Mouse (Mus musculus): ENCODE measurements at regions not wholly inside any gene's neighbourhood (a gene's known extent, or its start where the extent isn't known, plus 50 kb on each side); places are given as distances from the start of the nearest gene placed in this dataset.
A peak's percentile ranks its signal among the peaks of the same experiment; 100 is the strongest.

DNA sequence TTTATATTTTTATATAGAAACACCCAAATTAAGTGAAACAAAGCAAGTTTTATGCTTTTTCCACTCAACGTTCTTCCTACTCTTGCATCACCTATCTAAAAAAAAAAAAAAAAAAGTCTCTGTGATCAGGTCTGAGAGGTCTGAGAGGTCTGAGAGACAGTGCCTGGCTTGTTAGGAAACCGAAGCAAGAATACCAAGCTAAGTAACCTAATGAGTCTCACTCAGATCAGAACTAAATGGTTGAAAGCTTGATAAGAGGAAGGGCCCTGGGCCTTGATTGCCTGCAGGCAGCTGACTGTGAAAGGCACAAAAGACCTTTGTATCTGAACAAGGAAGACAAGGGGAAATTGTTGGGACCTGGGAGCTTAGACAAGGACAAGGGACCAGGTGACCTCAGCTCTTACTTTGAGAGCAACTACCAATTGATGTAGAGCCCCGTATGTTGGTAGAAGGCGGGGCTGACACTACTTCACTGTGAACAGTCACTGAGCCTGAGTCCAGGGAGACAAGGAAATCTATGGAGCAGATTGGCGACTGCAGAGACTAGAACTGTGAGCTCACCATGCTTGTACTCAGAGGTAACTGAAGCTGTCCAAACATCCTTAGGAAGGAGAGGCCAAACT is 362.8 kb upstream of the Lrrc3b start:
- ATAC-seq = no peak

DNA sequence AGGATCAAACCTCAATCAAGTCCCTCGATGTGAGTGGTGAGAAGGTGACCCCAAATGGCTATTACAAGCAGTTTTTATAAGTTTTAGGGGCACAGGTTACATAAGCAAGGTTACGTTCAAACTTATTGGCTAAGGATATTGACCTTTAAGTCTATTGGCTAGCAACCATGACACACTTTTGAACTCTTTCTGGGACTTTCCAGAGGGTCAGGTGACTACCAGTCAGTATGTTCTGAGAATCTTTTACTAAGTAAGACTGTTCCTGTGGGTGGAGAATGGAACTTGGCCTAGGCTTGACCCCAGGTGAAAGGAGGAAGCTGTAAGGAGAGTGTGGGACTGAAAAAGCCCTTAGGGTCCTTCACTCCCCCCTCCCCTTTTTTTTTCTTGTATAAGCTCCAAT is 370.3 kb upstream of the Lrrc3b start:
- no peak for ATAC-seq
- Histone ChIP-seq H3K9me3 (replicated peaks; ENCODE audit: control insufficient read depth, low read length) (no peaks in the 10 kb centered on the region), H3K4me3 (ENCODE audit: low read depth, low read length) (no peak overlapping the region), H3K9ac (ENCODE audit: low read length) (no peak overlapping the region), H3K4me1 (ENCODE audit: control insufficient read depth, insufficient read depth, low read length) (no peaks in the 10 kb centered on the region), H3K4me2 (ENCODE audit: low read length) (no peak overlapping the region), H3K27ac (ENCODE audit: low read depth, low read length) (no peak overlapping the region), H3K36me3 (ENCODE audit: control insufficient read depth, insufficient read depth, low read length) (no peaks in the 10 kb centered on the region), H3K27me3 (replicated peaks; ENCODE audit: control insufficient read depth, insufficient read depth, low read length) (no peaks in the 10 kb centered on the region)
- 78% methylated on average over 2 of the region's 2 CpGs for WGBS
- DNase-seq (ENCODE audit: low spot score) = no peak

More for the DNA sequence above, 362.8 kb upstream of the Lrrc3b start:
- no peak overlapping the region for H3K4me2 ChIP-seq (ENCODE audit: low read length)
- no peak for DNase-seq (ENCODE audit: low spot score)
- H3K36me3 ChIP-seq (ENCODE audit: control insufficient read depth, insufficient read depth, low read length) = no peaks in the 10 kb centered on the region
- H3K27me3 ChIP-seq (replicated peaks; ENCODE audit: control insufficient read depth, insufficient read depth, low read length) = no peaks in the 10 kb centered on the region
- H3K4me3 ChIP-seq (ENCODE audit: low read depth, low read length) = no peak overlapping the region
- no peak overlapping the region for H3K9ac ChIP-seq (ENCODE audit: low read length)
- H3K4me1 ChIP-seq (ENCODE audit: control insufficient read depth, insufficient read depth, low read length) = no peaks in the 10 kb centered on the region
- H3K9me3 ChIP-seq (replicated peaks; ENCODE audit: control insufficient read depth, low read length) = no peaks in the 10 kb centered on the region
- WGBS = 51% methylated on average over 5 of the region's 5 CpGs
- no peak overlapping the region for H3K27ac ChIP-seq (ENCODE audit: low read depth, low read length)

DNA sequence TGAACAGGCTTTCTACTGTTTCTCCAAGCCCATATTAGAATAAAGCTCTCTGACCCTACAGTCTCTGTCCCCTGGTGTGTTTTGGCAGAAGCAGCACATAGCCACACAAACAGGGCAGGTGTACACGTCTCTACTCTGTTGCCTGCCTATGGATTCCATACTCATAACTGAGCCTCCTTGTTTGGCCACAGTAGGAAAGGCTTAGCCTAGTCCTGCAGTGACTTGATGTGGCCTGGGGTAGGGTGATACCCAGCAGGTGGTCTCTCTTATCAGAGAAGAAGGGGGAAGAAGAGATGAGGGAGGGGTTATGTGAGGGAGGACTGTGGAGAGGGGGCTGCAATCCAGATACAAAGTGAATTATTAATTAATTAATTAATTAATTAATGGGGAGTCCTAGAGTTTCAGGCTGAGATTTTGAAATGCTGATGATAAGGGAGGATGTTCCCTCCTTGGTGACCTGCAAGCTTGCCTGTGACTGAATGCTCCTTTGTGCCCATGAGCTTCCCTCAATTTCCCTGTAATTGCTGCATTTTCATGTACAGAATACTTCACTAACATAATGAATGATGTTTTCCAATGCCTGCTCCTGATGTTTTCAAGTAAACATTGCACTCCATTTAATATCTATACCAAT is 402.7 kb upstream of the Lrrc3b start:
- Histone ChIP-seq H3K4me3 (ENCODE audit: low read depth, low read length) (no peak overlapping the region), H3K27ac (ENCODE audit: low read depth, low read length) (no peak overlapping the region), H3K4me1 (ENCODE audit: control insufficient read depth, insufficient read depth, low read length) (peaks cover 3% of the 10 kb centered on the region; the same call in 1 of the 2 replicates), H3K36me3 (ENCODE audit: control insufficient read depth, insufficient read depth, low read length) (no peaks in the 10 kb centered on the region), H3K4me2 (ENCODE audit: low read length) (no peak overlapping the region), H3K9me3 (replicated peaks; ENCODE audit: control insufficient read depth, low read length) (no peaks in the 10 kb centered on the region), H3K27me3 (replicated peaks; ENCODE audit: control insufficient read depth, insufficient read depth, low read length) (no peaks in the 10 kb centered on the region), H3K9ac (ENCODE audit: low read length) (no peak overlapping the region)
- ATAC-seq = peak; percentile 40; the same call in 1 of the 2 replicates
- WGBS = 91% methylated on average over 1 of the region's 1 CpGs
- DNase-seq (ENCODE audit: low spot score) = no peak

DNA sequence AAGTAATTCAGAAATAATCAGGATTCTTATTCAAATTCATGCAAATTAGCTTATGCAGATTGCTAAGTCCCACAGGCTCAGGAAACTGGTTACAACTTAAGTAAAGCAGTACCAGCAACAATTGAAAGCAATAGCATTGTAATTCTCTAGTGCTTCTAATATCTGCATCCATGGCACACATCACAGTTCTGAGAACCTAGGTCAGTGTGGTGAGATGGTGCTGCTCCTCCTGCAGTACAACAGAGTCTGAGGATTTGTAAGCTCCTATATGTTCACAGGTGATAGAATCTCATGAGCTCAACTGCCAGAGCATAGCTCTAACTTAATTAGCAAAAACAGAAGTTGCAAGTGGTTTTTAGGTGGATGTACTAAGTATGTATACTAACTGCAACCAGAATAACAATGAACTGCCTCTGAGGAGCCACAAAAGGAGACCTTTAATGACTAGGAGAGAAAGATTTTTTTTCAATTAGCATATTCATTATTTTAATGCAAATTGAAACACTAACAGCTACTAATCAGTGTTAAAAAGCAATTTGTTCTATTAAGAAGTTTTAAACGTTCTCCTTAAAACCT is 403.3 kb upstream of the Lrrc3b start:
- WGBS = 10% methylated on average over 1 of the region's 1 CpGs
- Histone ChIP-seq H3K4me1 (ENCODE audit: control insufficient read depth, insufficient read depth, low read length) (peaks cover 3% of the 10 kb centered on the region; the same call in 1 of the 2 replicates), H3K4me3 (ENCODE audit: low read depth, low read length) (no peak overlapping the region), H3K27ac (ENCODE audit: low read depth, low read length) (no peak overlapping the region), H3K4me2 (ENCODE audit: low read length) (no peak overlapping the region), H3K9ac (ENCODE audit: low read length) (no peak overlapping the region), H3K27me3 (replicated peaks; ENCODE audit: control insufficient read depth, insufficient read depth, low read length) (no peaks in the 10 kb centered on the region), H3K36me3 (ENCODE audit: control insufficient read depth, insufficient read depth, low read length) (no peaks in the 10 kb centered on the region), H3K9me3 (replicated peaks; ENCODE audit: control insufficient read depth, low read length) (no peaks in the 10 kb centered on the region)
- ATAC-seq (peak; percentile 48), DNase-seq (ENCODE audit: low spot score) (peak; percentile 11)

DNA sequence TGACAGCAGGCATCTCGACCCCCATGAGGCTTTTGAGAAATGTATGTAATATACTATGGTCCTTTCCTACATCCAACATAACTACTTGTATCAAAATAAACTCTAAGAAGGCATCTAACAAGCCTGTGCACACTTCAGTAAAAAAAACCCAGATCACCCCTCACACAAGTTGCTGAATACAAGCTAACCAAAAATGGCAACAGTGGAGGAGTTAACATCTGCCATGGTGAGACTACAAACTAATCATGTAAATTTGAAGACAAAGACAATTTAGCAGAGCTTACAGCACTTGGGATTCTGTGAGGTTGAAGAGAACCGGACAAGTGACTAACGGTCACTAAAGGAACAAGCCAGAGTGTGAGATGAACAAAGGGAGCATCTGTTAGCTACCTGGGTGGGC is 380.6 kb upstream of the Ngly1 start:
- H3K4me2 ChIP-seq (ENCODE audit: low read length) = no peak overlapping the region
- H3K27me3 ChIP-seq (replicated peaks; ENCODE audit: control insufficient read depth, insufficient read depth, low read length) = no peaks in the 10 kb centered on the region
- no peak overlapping the region for H3K9ac ChIP-seq (ENCODE audit: low read length)
- 72% methylated on average over 3 of the region's 3 CpGs for WGBS
- no peak overlapping the region for H3K27ac ChIP-seq (ENCODE audit: low read depth, low read length)
- H3K9me3 ChIP-seq (replicated peaks; ENCODE audit: control insufficient read depth, low read length) = no peaks in the 10 kb centered on the region
- ATAC-seq = no peak
- no peaks in the 10 kb centered on the region for H3K4me1 ChIP-seq (ENCODE audit: control insufficient read depth, insufficient read depth, low read length)
- no peaks in the 10 kb centered on the region for H3K36me3 ChIP-seq (ENCODE audit: control insufficient read depth, insufficient read depth, low read length)
- no peak for DNase-seq (ENCODE audit: low spot score)
- no peak overlapping the region for H3K4me3 ChIP-seq (ENCODE audit: low read depth, low read length)

DNA sequence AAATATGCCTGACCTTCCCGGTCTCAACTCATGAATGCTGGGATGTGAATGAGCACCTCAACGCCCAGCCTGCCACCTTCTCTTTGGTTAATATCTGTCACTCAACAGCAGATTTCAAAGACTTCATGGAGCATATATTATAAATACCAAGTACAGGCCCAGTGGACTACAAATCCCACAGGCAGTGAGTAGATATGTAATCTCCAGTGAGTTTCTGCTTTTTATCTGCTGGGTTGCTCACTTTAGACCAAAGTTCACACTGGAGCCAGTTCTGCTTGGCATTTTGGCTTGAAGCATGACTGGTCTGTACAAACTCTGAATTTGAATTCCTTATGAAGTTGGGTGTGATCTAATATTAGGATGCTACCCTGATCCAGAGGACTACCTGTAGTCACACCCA is 377.1 kb upstream of the Ngly1 start:
- no peak overlapping the region for H3K4me3 ChIP-seq (ENCODE audit: low read depth, low read length)
- WGBS = 91% methylated on average over 2 of the region's 2 CpGs
- no peaks in the 10 kb centered on the region for H3K27me3 ChIP-seq (replicated peaks; ENCODE audit: control insufficient read depth, insufficient read depth, low read length)
- H3K4me1 ChIP-seq (ENCODE audit: control insufficient read depth, insufficient read depth, low read length) = no peaks in the 10 kb centered on the region
- H3K36me3 ChIP-seq (ENCODE audit: control insufficient read depth, insufficient read depth, low read length) = no peaks in the 10 kb centered on the region
- H3K27ac ChIP-seq (ENCODE audit: low read depth, low read length) = no peak overlapping the region
- ATAC-seq (no peak), DNase-seq (ENCODE audit: low spot score) (no peak)
- H3K9ac ChIP-seq (ENCODE audit: low read length) = no peak overlapping the region
- no peak overlapping the region for H3K4me2 ChIP-seq (ENCODE audit: low read length)
- no peaks in the 10 kb centered on the region for H3K9me3 ChIP-seq (replicated peaks; ENCODE audit: control insufficient read depth, low read length)

DNA sequence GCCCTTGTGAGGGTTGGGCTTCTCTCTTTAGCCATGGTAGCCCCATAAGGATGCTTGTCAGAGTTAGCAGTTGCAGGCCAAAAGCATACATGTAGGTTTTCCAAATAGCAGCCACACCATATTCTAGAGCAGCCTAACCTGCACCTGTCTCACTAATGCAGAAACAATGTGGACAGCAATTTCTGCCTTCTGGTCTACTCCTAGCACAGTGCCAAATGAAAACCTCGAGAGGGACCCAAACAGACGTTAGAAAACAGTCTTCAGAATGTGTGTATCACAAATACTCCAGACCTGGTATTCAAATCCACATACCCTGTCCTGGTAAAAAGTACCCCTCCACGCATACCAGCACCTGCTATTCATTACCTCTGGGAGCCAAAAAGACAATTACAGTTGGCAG is 368.9 kb upstream of the Ngly1 start:
- no peak overlapping the region for H3K27ac ChIP-seq (ENCODE audit: low read depth, low read length)
- no peaks in the 10 kb centered on the region for H3K27me3 ChIP-seq (replicated peaks; ENCODE audit: control insufficient read depth, insufficient read depth, low read length)
- no peak overlapping the region for H3K4me2 ChIP-seq (ENCODE audit: low read length)
- no peaks in the 10 kb centered on the region for H3K9me3 ChIP-seq (replicated peaks; ENCODE audit: control insufficient read depth, low read length)
- ATAC-seq (no peak), DNase-seq (ENCODE audit: low spot score) (no peak)
- 81% methylated on average over 3 of the region's 3 CpGs for WGBS
- no peaks in the 10 kb centered on the region for H3K36me3 ChIP-seq (ENCODE audit: control insufficient read depth, insufficient read depth, low read length)
- no peak overlapping the region for H3K9ac ChIP-seq (ENCODE audit: low read length)
- no peaks in the 10 kb centered on the region for H3K4me1 ChIP-seq (ENCODE audit: control insufficient read depth, insufficient read depth, low read length)
- no peak overlapping the region for H3K4me3 ChIP-seq (ENCODE audit: low read depth, low read length)

DNA sequence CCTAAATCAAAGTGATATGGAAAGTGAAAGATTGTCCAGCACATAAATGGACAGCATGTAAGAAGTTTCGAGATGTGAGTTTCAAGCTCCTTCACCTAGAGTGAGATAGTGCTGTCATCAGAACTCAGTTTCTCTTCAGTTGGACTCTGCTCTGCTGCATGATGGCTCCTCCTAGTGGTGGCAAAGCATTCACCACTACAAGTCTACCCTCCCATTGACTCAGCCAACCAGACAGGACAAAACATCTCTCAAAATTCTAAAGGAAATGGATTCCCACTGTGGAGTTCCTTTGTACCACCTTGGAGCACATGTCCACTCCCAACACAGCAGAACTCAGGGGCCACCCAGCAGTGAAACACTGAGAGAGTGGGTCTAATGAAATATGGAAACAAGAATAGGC is 367.8 kb upstream of the Ngly1 start:
- Histone ChIP-seq H3K27ac (ENCODE audit: low read depth, low read length) (no peak overlapping the region), H3K4me3 (ENCODE audit: low read depth, low read length) (no peak overlapping the region), H3K4me1 (ENCODE audit: control insufficient read depth, insufficient read depth, low read length) (no peaks in the 10 kb centered on the region), H3K27me3 (replicated peaks; ENCODE audit: control insufficient read depth, insufficient read depth, low read length) (no peaks in the 10 kb centered on the region), H3K36me3 (ENCODE audit: control insufficient read depth, insufficient read depth, low read length) (no peaks in the 10 kb centered on the region), H3K9ac (ENCODE audit: low read length) (no peak overlapping the region), H3K4me2 (ENCODE audit: low read length) (no peak overlapping the region), H3K9me3 (replicated peaks; ENCODE audit: control insufficient read depth, low read length) (no peaks in the 10 kb centered on the region)
- ATAC-seq (peak; percentile 23; the same call in 1 of the 2 replicates), DNase-seq (ENCODE audit: low spot score) (peak; percentile 35)
- 60% methylated on average over 1 of the region's 1 CpGs for WGBS

DNA sequence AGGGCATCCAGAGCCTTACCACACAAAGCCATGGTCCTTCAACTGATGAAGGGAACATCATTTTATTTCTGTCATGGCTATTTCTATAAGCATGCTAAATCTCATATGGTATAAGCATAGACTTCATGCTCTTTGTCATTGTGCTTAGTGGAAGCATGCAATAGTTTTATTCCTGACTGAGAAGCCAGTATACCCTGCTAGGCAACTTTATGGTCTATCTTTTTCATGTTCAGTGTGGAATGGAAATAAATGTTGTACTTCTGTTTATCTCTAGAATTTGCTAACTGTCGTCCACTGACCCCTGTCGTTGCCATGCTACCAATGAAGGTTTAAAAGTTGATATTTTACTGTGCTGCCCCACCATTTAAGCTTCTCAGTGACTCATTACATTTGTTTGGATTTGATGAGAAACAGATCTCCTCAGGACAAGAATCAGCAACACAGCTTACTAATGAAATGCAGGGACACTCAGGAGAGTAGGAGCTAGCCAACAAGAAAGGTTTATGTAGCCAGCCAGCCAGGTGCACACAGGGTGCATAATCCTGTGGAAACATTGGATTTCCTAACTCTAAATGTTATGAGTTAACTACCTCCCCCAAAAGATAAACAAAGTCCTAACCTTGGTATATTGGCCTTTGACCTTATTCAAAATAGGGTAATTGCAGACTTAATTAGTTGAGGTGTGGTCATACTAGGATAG is 364.3 kb upstream of the Ngly1 start:
- Histone ChIP-seq H3K9ac (ENCODE audit: low read length) (no peak overlapping the region), H3K4me1 (ENCODE audit: control insufficient read depth, insufficient read depth, low read length) (no peaks in the 10 kb centered on the region), H3K27me3 (replicated peaks; ENCODE audit: control insufficient read depth, insufficient read depth, low read length) (no peaks in the 10 kb centered on the region), H3K4me2 (ENCODE audit: low read length) (no peak overlapping the region), H3K4me3 (ENCODE audit: low read depth, low read length) (no peak overlapping the region), H3K36me3 (ENCODE audit: control insufficient read depth, insufficient read depth, low read length) (no peaks in the 10 kb centered on the region), H3K9me3 (replicated peaks; ENCODE audit: control insufficient read depth, low read length) (no peaks in the 10 kb centered on the region), H3K27ac (ENCODE audit: low read depth, low read length) (no peak overlapping the region)
- no peak for DNase-seq (ENCODE audit: low spot score)
- no peak for ATAC-seq
- WGBS = 80% methylated on average over 2 of the region's 2 CpGs

Data from forebrain, embryonic 14.5 days (tissue).